Mouse (Mus musculus) CH12.LX (cell line): ENCODE measurements around the gene Pakap. TPM values are rescaled to one million over a fixed set of nuclear protein-coding genes. Genes with fewer than 3 reads are reported as not detected.

Source experiments
- DNase-seq: peaks from one replicate; pipeline ENCODE4 v3.0.0-alpha.2; 2013; ENCODE audit errors: extremely low read depth
- H3K27ac ChIP-seq: 2 replicates; pipeline ENCODE4 v1.5.1; 2012; ENCODE audit warnings: low read depth, mild to moderate bottlenecking, control low read depth, moderate library complexity; ENCODE audit not compliant: insufficient read depth
- H3K27me3 ChIP-seq: replicated peaks from 2 replicates; pipeline ENCODE3; 2012; ENCODE audit warnings: inconsistent platforms
- H3K36me3 ChIP-seq, 2 experiments: replicated peaks in 1 of 2; 2 replicates each; pipeline versions ENCODE3 to v1.6.1; 2012; ENCODE audit warnings: inconsistent platforms in 1 of 2, low read length in 1 of 2, mild to moderate bottlenecking in 1 of 2, mixed read lengths in 1 of 2, moderate library complexity in 1 of 2; ENCODE audit not compliant: control insufficient read depth in 1 of 2, insufficient read depth in 1 of 2
- H3K4me1 ChIP-seq, 2 experiments: 2 replicates each; pipeline ENCODE4 v1.6.1; 2012; ENCODE audit warnings: inconsistent platforms in 1 of 2, moderate library complexity in 1 of 2; ENCODE audit not compliant: insufficient read depth in 2 of 2, control insufficient read depth in 1 of 2
- H3K4me2 ChIP-seq: 2 replicates; pipeline ENCODE4 v1.6.1; 2012; ENCODE audit warnings: low read depth, mild to moderate bottlenecking, control low read depth; ENCODE audit not compliant: poor library complexity, insufficient read depth, severe bottlenecking
- H3K4me3 ChIP-seq, 3 experiments: fragments of 150-350 bp in 1 of 3; sonication (generic) in 1 of 3; replicated peaks in 1 of 3; 2 replicates each; pipeline versions ENCODE3 to v1.5.1; 2011 to 2012; ENCODE audit warnings: low read depth in 2 of 3, low read length in 2 of 3, mild to moderate bottlenecking in 2 of 3, moderate library complexity in 2 of 3, control low read depth in 1 of 3, improper control_type of control experiment in 1 of 3, inconsistent platforms in 1 of 3, mixed read lengths in 1 of 3; ENCODE audit not compliant: poor library complexity in 1 of 3
- H3K79me2 ChIP-seq: replicated peaks from 2 replicates; pipeline ENCODE4 v1.6.1; 2012; ENCODE audit warnings: mild to moderate bottlenecking, moderate library complexity; ENCODE audit not compliant: control insufficient read depth, poor library complexity, insufficient read depth, severe bottlenecking; ENCODE audit errors: extremely low read depth
- H3K9ac ChIP-seq: 2 replicates; pipeline ENCODE4 v1.6.1; 2012; ENCODE audit warnings: low read depth, mild to moderate bottlenecking, control low read depth, moderate library complexity; ENCODE audit not compliant: insufficient read depth
- H3K9me3 ChIP-seq: replicated peaks from 2 replicates; pipeline ENCODE3; 2012; ENCODE audit warnings: low read length, inconsistent platforms, mixed read lengths
- BHLHE40 ChIP-seq: IDR thresholded peaks from 2 replicates; pipeline ENCODE4 v1.6.1; 2011; ENCODE audit warnings: mild to moderate bottlenecking, low read depth, low read length, improper control_type of control experiment
- CHD1 ChIP-seq: IDR thresholded peaks from 2 replicates; pipeline ENCODE4 v1.6.1; 2012; ENCODE audit warnings: low read depth, low read length, improper control_type of control experiment, inconsistent platforms
- CHD2 ChIP-seq: IDR thresholded peaks from 2 replicates; pipeline ENCODE4 v1.6.1; 2011; ENCODE audit warnings: low read length, improper control_type of control experiment
- CTCF ChIP-seq, 2 experiments: IDR thresholded peaks in 1 of 2; conservative IDR thresholded peaks in 1 of 2; 2 replicates each; pipeline ENCODE4 v1.5.1; 2011 to 2012; ENCODE audit warnings: low read depth in 2 of 2, low read length in 2 of 2, improper control_type of control experiment in 1 of 2, inconsistent platforms in 1 of 2, mild to moderate bottlenecking in 1 of 2, moderate library complexity in 1 of 2
- ELF1 ChIP-seq: IDR thresholded peaks from 2 replicates; pipeline ENCODE4 v1.6.1; 2014; ENCODE audit warnings: low read depth, mild to moderate bottlenecking, inconsistent platforms, low read length, improper control_type of control experiment
- ETS1 ChIP-seq: conservative IDR thresholded peaks from 2 replicates; pipeline ENCODE4 v1.6.1; 2012; ENCODE audit warnings: low read depth, mild to moderate bottlenecking, inconsistent platforms, low read length, improper control_type of control experiment, moderate library complexity
- HCFC1 ChIP-seq: IDR thresholded peaks from 2 replicates; pipeline ENCODE4 v1.6.1; 2012; ENCODE audit warnings: low read depth, mild to moderate bottlenecking, inconsistent platforms, low read length, improper control_type of control experiment
- JUN ChIP-seq: IDR thresholded peaks from 2 replicates; pipeline ENCODE4 v1.6.1; 2011; ENCODE audit warnings: low read depth, mild to moderate bottlenecking, low read length, improper control_type of control experiment, moderate library complexity; ENCODE audit not compliant: insufficient read depth
- JUND ChIP-seq: conservative IDR thresholded peaks from 2 replicates; pipeline ENCODE4 v1.6.1; 2011; ENCODE audit warnings: low read depth, low read length, improper control_type of control experiment
- KAT2A ChIP-seq: IDR thresholded peaks from 2 replicates; pipeline ENCODE4 v1.6.1; 2012; ENCODE audit warnings: low read length, improper control_type of control experiment, inconsistent platforms; ENCODE audit not compliant: insufficient replicate concordance
- MAX ChIP-seq: IDR thresholded peaks from 2 replicates; pipeline ENCODE4 v1.6.1; 2011; ENCODE audit warnings: low read length, improper control_type of control experiment
- MEF2A ChIP-seq: IDR thresholded peaks from 2 replicates; pipeline ENCODE4 v1.6.1; 2014; ENCODE audit warnings: low read depth, mild to moderate bottlenecking, inconsistent platforms, low read length, improper control_type of control experiment, borderline replicate concordance
- MXI1 ChIP-seq: IDR thresholded peaks from 2 replicates; pipeline ENCODE4 v1.6.1; 2011; ENCODE audit warnings: mild to moderate bottlenecking, low read depth, low read length, improper control_type of control experiment
- MYC ChIP-seq: IDR thresholded peaks from 2 replicates; pipeline ENCODE4 v1.6.1; 2011; ENCODE audit warnings: low read depth, mild to moderate bottlenecking, improper control_type of control experiment, low read length
- NELFE ChIP-seq: IDR thresholded peaks from 2 replicates; pipeline ENCODE4 v1.6.1; 2011; ENCODE audit warnings: low read depth, low read length, improper control_type of control experiment
- POLR2A ChIP-seq: IDR thresholded peaks from 2 replicates; pipeline ENCODE4 v1.6.1; 2011; ENCODE audit warnings: low read depth, mild to moderate bottlenecking, improper control_type of control experiment, low read length
- RCOR1 ChIP-seq: conservative IDR thresholded peaks from 2 replicates; pipeline ENCODE4 v1.6.1; 2012; ENCODE audit warnings: low read depth, mild to moderate bottlenecking, inconsistent platforms, low read length, improper control_type of control experiment
- TBP ChIP-seq: conservative IDR thresholded peaks from 2 replicates; pipeline ENCODE4 v1.6.1; 2011; ENCODE audit warnings: low read depth, low read length, improper control_type of control experiment
- TCF12 ChIP-seq: IDR thresholded peaks from 2 replicates; pipeline ENCODE4 v1.6.1; 2014; ENCODE audit warnings: low read depth, mild to moderate bottlenecking, inconsistent platforms, low read length, improper control_type of control experiment
- UBTF ChIP-seq: IDR thresholded peaks from 2 replicates; pipeline ENCODE4 v1.6.1; 2012; ENCODE audit warnings: low read depth, mild to moderate bottlenecking, inconsistent platforms, low read length, improper control_type of control experiment, moderate library complexity
- USF2 ChIP-seq: conservative IDR thresholded peaks from 2 replicates; pipeline ENCODE4 v1.6.1; 2011; ENCODE audit warnings: low read depth, low read length, improper control_type of control experiment
- ZKSCAN1 ChIP-seq: IDR thresholded peaks from 2 replicates; pipeline ENCODE4 v1.6.1; 2012; ENCODE audit warnings: low read depth, inconsistent platforms, low read length, improper control_type of control experiment, borderline replicate concordance
- ZMIZ1 ChIP-seq: IDR thresholded peaks from 2 replicates; pipeline ENCODE4 v1.6.1; 2012; ENCODE audit warnings: low read depth, mild to moderate bottlenecking, inconsistent platforms, low read length, improper control_type of control experiment
- ZNF384 ChIP-seq: IDR thresholded peaks from 2 replicates; pipeline ENCODE4 v1.6.1; 2012; ENCODE audit warnings: low read depth, low read length, improper control_type of control experiment, inconsistent platforms
- dilution Hi-C: fragments of 300-500 bp; cut with MboI; formaldehyde crosslinking; loops from 2 replicates; pipeline ENCODE4 v1.14.3; 2020; ENCODE audit warnings: low sequenced_read_pairs; ENCODE audit not compliant: extremely low pct_unique_long_range_greater_than_20kb, extremely low pct_ligation_motif_present
- in situ Hi-C: fragments of 300-500 bp; cut with MboI; formaldehyde crosslinking; loops from 3 replicates; pipeline ENCODE4 v1.14.3; 2019; ENCODE audit warnings: low sequenced_read_pairs, low pct_ligation_motif_present, low pct_unique_long_range_greater_than_20kb, mixed read lengths
- polyA plus RNA-seq: library from polyadenylated mRNA; unstranded; fragments of >175 nt; gene quantifications from 2 replicates; pipeline ENCODE4 v1.2.1, GENCODE M21; 2012; ENCODE audit warnings: low read depth; ENCODE audit not compliant: insufficient read length
- total RNA-seq, 2 experiments: library from RNA; depleted of rRNA; stranded (reverse); fragments of 300-350 nt in 1 of 2; fragments of >200 nt in 1 of 2; gene quantifications; 2 replicates each; pipeline ENCODE4 v1.2.3; 2012 to 2014

Gene Pakap
- total and polyA plus RNA-seq, 3 experiments = 0.08 to 0.14 TPM; not detected in 1

DNA sequence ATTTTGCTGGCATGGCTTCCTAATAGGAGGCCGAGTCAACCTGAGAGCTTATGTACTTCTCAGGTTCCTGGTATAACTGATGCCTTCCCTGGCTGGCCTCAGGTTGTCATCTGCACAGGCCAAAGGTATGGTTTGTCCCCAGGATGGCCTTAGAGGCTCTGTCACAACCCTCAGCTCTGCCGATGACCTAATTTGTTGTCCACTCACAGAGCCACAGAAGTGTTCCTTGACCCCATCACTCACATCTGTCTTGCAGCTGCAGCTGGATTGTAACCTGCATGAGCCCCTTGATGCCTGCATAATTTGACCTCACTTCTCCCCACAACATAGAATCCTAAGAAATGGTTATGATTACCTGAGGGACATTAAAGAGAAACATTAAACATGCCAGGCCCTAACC, 56.8 kb downstream of the Pakap start:
- no peak for DNase-seq
- dilution Hi-C loops = no loop called here
- no peak overlapping the region for H3K9ac ChIP-seq

DNA sequence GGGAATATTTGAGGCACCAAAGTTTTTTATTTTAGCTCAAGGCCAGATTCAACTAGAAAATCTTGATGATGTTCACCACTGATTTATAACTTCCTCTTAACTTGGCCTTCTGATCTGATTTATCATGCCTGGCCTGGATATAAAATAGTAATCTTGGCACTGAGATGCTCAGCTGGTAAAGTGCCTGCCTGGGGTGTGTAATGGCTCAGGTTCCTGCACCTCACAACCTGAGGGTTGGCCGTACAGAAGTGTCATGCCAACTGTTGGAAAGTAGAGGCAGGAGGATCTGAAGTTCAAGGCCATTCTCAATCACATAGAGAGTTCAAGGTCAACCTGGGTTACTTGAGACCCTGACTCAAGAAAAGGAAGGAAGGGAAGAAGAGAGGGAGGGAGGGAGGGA, 57.3 kb downstream of the Pakap start:
- in situ Hi-C loops = no loop called here
- no peak overlapping the region for H3K9ac ChIP-seq
- no peak for DNase-seq
- no peaks in the 10 kb centered on the region for H3K79me2 ChIP-seq
- dilution Hi-C loops = no loop called here
- H3K4me3 ChIP-seq = no peak overlapping the region
- no peaks in the 10 kb centered on the region for H3K9me3 ChIP-seq
- no peaks in the 10 kb centered on the region for H3K4me1 ChIP-seq
- H3K27me3 ChIP-seq = no peaks in the 10 kb centered on the region
- H3K4me2 ChIP-seq = no peak overlapping the region
- H3K27ac ChIP-seq = no peak overlapping the region
- no peaks in the 10 kb centered on the region for H3K36me3 ChIP-seq
- TF ChIP-seq MXI1 (no peak), JUND (no peak), HCFC1 (no peak), MAX (no peak), TBP (no peak), RCOR1 (no peak), CTCF (conservative IDR thresholded peaks at IDR 0.05 in 1 of 2, IDR thresholded peaks at IDR 0.05 in 1 of 2; ENCODE audit: low read depth in 2 of 2, low read length in 2 of 2) (no peak), BHLHE40 (no peak), ZKSCAN1 (no peak), CHD1 (no peak), UBTF (no peak)

More for the DNA sequence above, 56.8 kb downstream of the Pakap start:
- Histone ChIP-seq H3K9me3 (no peaks in the 10 kb centered on the region), H3K27me3 (no peaks in the 10 kb centered on the region), H3K79me2 (no peaks in the 10 kb centered on the region), H3K36me3 (no peaks in the 10 kb centered on the region), H3K4me1 (no peaks in the 10 kb centered on the region), H3K4me2 (no peak overlapping the region), H3K27ac (no peak overlapping the region), H3K4me3 (no peak overlapping the region)
- TF ChIP-seq USF2 (no peak), CHD2 (no peak), MYC (no peak), UBTF (no peak), MEF2A (no peak), ETS1 (no peak)
- in situ Hi-C loops = loop anchor here (25.0 kb wide), 1 partner anchor 163 kb away; no protein-coding TSS in a partner anchor

DNA sequence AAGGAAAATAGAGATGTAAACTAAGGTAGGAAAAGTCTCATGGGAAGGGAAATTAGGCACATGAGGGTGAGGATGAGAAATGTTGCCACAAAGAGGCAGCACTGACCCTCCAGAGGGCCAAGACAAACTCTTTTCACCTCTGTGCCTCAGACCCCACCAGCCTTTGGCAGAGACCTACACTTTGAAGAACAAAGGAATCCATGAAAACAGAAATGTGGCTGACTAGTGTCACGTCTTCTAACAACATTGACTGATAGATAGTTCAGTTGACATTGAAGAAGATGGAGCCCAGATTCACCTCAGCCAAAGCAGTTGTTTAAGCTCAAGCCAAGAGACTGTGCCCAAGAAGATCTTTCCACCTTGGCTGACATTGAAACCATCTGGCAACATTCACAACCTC, 57.8 kb downstream of the Pakap start:
- Histone ChIP-seq H3K36me3 (no peaks in the 10 kb centered on the region), H3K4me1 (no peaks in the 10 kb centered on the region), H3K9me3 (no peaks in the 10 kb centered on the region), H3K79me2 (no peaks in the 10 kb centered on the region), H3K27ac (no peak overlapping the region), H3K4me2 (no peak overlapping the region), H3K4me3 (no peak overlapping the region), H3K27me3 (no peaks in the 10 kb centered on the region), H3K9ac (no peak overlapping the region)
- dilution Hi-C loops (no loop called here), in situ Hi-C loops (no loop called here)
- DNase-seq = no peak
- TF ChIP-seq UBTF (no peak), TCF12 (no peak), JUN (no peak), MAX (no peak), MXI1 (no peak), MYC (no peak), CTCF (conservative IDR thresholded peaks at IDR 0.05 in 1 of 2, IDR thresholded peaks at IDR 0.05 in 1 of 2; ENCODE audit: low read depth in 2 of 2, low read length in 2 of 2) (no peak), BHLHE40 (no peak), ETS1 (no peak), TBP (no peak), ZKSCAN1 (no peak), ZMIZ1 (no peak), POLR2A (no peak), ZNF384 (no peak), HCFC1 (no peak), KAT2A (no peak), CHD1 (no peak), ELF1 (no peak), NELFE (no peak)
